Mouse (Mus musculus) MEL (cell line): Measurements from ENCODE around the gene Ptma. TPM values are rescaled to one million over a fixed set of nuclear protein-coding genes. Genes with fewer than 3 reads are reported as not detected.

Experiments used
- DNase-seq: peaks from one replicate; pipeline ENCODE4 v3.0.0; 2011; ENCODE audit warnings: low read depth, low spot score
- H3K27ac ChIP-seq: 2 replicates; pipeline ENCODE4 v1.5.1; 2012; ENCODE audit warnings: low read depth, mild to moderate bottlenecking, control low read depth, low read length, moderate library complexity; ENCODE audit not compliant: control insufficient read depth
- H3K27me3 ChIP-seq, 2 experiments: fragments of 150-350 bp in 1 of 2; sonication (generic) in 1 of 2; 2 replicates each; pipeline ENCODE4 v1.6.1; 2012; ENCODE audit warnings: low read length in 2 of 2, mild to moderate bottlenecking in 2 of 2, improper control_type of control experiment in 1 of 2, moderate library complexity in 1 of 2; ENCODE audit not compliant: insufficient read depth in 2 of 2, control insufficient read depth in 1 of 2
- H3K36me3 ChIP-seq, 2 experiments: 2 replicates each; pipeline ENCODE4 v1.6.1; 2012 to 2014; ENCODE audit warnings: low read length in 2 of 2, improper control_type of control experiment in 1 of 2, inconsistent platforms in 1 of 2, mild to moderate bottlenecking in 1 of 2; ENCODE audit not compliant: insufficient read depth in 2 of 2, control insufficient read depth in 1 of 2
- H3K4me1 ChIP-seq, 2 experiments: fragments of 150-350 bp in 1 of 2; sonication (generic) in 1 of 2; 2 replicates each; pipeline ENCODE4 v1.6.1; 2012; ENCODE audit warnings: low read length in 2 of 2, improper control_type of control experiment in 1 of 2, mild to moderate bottlenecking in 1 of 2; ENCODE audit not compliant: insufficient read depth in 2 of 2, control insufficient read depth in 1 of 2
- H3K4me3 ChIP-seq, 2 experiments: fragments of 150-350 bp in 1 of 2; sonication (generic) in 1 of 2; 2 replicates each; pipeline ENCODE4 v1.5.1; 2012; ENCODE audit warnings: low read depth in 2 of 2, low read length in 2 of 2, mild to moderate bottlenecking in 2 of 2, moderate library complexity in 2 of 2, control low read depth in 1 of 2, improper control_type of control experiment in 1 of 2; ENCODE audit not compliant: control insufficient read depth in 1 of 2, insufficient read depth in 1 of 2
- H3K79me2 ChIP-seq: 2 replicates; pipeline ENCODE4 v1.6.1; 2012; ENCODE audit warnings: mild to moderate bottlenecking, low read length, moderate library complexity; ENCODE audit not compliant: control insufficient read depth, poor library complexity, insufficient read depth
- H3K9ac ChIP-seq: 2 replicates; pipeline ENCODE4 v1.6.1; 2012; ENCODE audit warnings: low read depth, mild to moderate bottlenecking, control low read depth, low read length, moderate library complexity; ENCODE audit not compliant: control insufficient read depth, poor library complexity, severe bottlenecking
- H3K9me3 ChIP-seq: fragments of 150-350 bp; sonication (generic); replicated peaks from 2 replicates; pipeline ENCODE4 v1.6.1; 2012; ENCODE audit warnings: mild to moderate bottlenecking, low read length, improper control_type of control experiment, moderate library complexity; ENCODE audit not compliant: insufficient read depth
- BHLHE40 ChIP-seq: IDR thresholded peaks from 2 replicates; pipeline ENCODE4 v1.6.1; 2012; ENCODE audit warnings: low read depth, mild to moderate bottlenecking, inconsistent platforms, low read length, improper control_type of control experiment, borderline replicate concordance
- CHD2 ChIP-seq: IDR thresholded peaks from 2 replicates; pipeline ENCODE4 v1.6.1; 2011; ENCODE audit warnings: low read length, improper control_type of control experiment
- CTCF ChIP-seq, 3 experiments: IDR thresholded peaks in 2 of 3; conservative IDR thresholded peaks in 1 of 3; 2 replicates each; pipeline ENCODE4 v1.5.1; 2011 to 2012; ENCODE audit warnings: low read length in 3 of 3, low read depth in 2 of 3, mild to moderate bottlenecking in 2 of 3, improper control_type of control experiment in 1 of 3, inconsistent platforms in 1 of 3, mixed read lengths in 1 of 3, moderate library complexity in 1 of 3; ENCODE audit not compliant: control insufficient read depth in 1 of 3, insufficient read depth in 1 of 3, poor library complexity in 1 of 3, severe bottlenecking in 1 of 3
- E2F4 ChIP-seq: IDR thresholded peaks from 2 replicates; pipeline ENCODE4 v1.6.1; 2011; ENCODE audit warnings: low read depth, low read length, improper control_type of control experiment, borderline replicate concordance
- ELF1 ChIP-seq: IDR thresholded peaks from 2 replicates; pipeline ENCODE4 v1.6.1; 2014; ENCODE audit warnings: low read depth, mild to moderate bottlenecking, inconsistent platforms, low read length, improper control_type of control experiment, moderate library complexity
- EP300 ChIP-seq, 2 experiments: IDR thresholded peaks; 2 replicates each; pipeline ENCODE4 v1.6.1; 2011; ENCODE audit warnings: improper control_type of control experiment in 2 of 2, low read length in 2 of 2, low read depth in 1 of 2, mild to moderate bottlenecking in 1 of 2
- ETS1 ChIP-seq: IDR thresholded peaks from 2 replicates; pipeline ENCODE4 v1.6.1; 2012; ENCODE audit warnings: low read depth, mild to moderate bottlenecking, inconsistent platforms, low read length, improper control_type of control experiment, moderate library complexity
- GATA1 ChIP-seq: IDR thresholded peaks from 2 replicates; pipeline ENCODE4 v1.6.1; 2011; ENCODE audit warnings: low read depth, low read length, improper control_type of control experiment
- HCFC1 ChIP-seq: IDR thresholded peaks from 2 replicates; pipeline ENCODE4 v1.6.1; 2012; ENCODE audit warnings: low read depth, mild to moderate bottlenecking, inconsistent platforms, low read length, improper control_type of control experiment, moderate library complexity
- JUND ChIP-seq: IDR thresholded peaks from 2 replicates; pipeline ENCODE4 v1.6.1; 2011; ENCODE audit warnings: low read depth, mild to moderate bottlenecking, improper control_type of control experiment, low read length
- KAT2A ChIP-seq: conservative IDR thresholded peaks from 2 replicates; pipeline ENCODE4 v1.6.1; 2012; ENCODE audit warnings: low read depth, low read length, improper control_type of control experiment, inconsistent platforms
- MAFK ChIP-seq: IDR thresholded peaks from 2 replicates; pipeline ENCODE4 v1.6.1; 2011; ENCODE audit warnings: low read depth, mild to moderate bottlenecking, low read length, improper control_type of control experiment, borderline replicate concordance
- MAX ChIP-seq: IDR thresholded peaks from 2 replicates; pipeline ENCODE4 v1.6.1; 2011; ENCODE audit warnings: low read length, improper control_type of control experiment
- MAZ ChIP-seq: IDR thresholded peaks from 2 replicates; pipeline ENCODE4 v1.6.1; 2012; ENCODE audit warnings: low read depth, mild to moderate bottlenecking, inconsistent platforms, low read length, improper control_type of control experiment
- MEF2A ChIP-seq: IDR thresholded peaks from 2 replicates; pipeline ENCODE4 v1.6.1; 2014; ENCODE audit warnings: low read depth, mild to moderate bottlenecking, inconsistent platforms, low read length, improper control_type of control experiment; ENCODE audit not compliant: poor library complexity, insufficient replicate concordance, severe bottlenecking; ENCODE audit errors: extremely low read depth
- MXI1 ChIP-seq: IDR thresholded peaks from 2 replicates; pipeline ENCODE4 v1.6.1; 2011; ENCODE audit warnings: mild to moderate bottlenecking, low read depth, low read length, improper control_type of control experiment
- MYB ChIP-seq: IDR thresholded peaks from 2 replicates; pipeline ENCODE4 v1.6.1; 2011; ENCODE audit warnings: mild to moderate bottlenecking, low read depth, low read length, improper control_type of control experiment
- MYC ChIP-seq: IDR thresholded peaks from 2 replicates; pipeline ENCODE4 v1.6.1; 2011; ENCODE audit warnings: low read depth, mild to moderate bottlenecking, low read length, improper control_type of control experiment, moderate library complexity
- NELFE ChIP-seq: IDR thresholded peaks from 2 replicates; pipeline ENCODE4 v1.6.1; 2011; ENCODE audit warnings: low read depth, low read length, improper control_type of control experiment
- NRF1 ChIP-seq: IDR thresholded peaks from 2 replicates; pipeline ENCODE4 v1.6.1; 2014; ENCODE audit warnings: low read depth, mild to moderate bottlenecking, inconsistent platforms, low read length, improper control_type of control experiment, moderate library complexity; ENCODE audit not compliant: poor library complexity, insufficient read depth, severe bottlenecking
- POLR2A ChIP-seq, 2 experiments: IDR thresholded peaks; 2 replicates each; pipeline ENCODE4 v1.6.1; 2011 to 2012; ENCODE audit warnings: low read length in 2 of 2, mild to moderate bottlenecking in 2 of 2, control low read depth in 1 of 2, improper control_type of control experiment in 1 of 2, low read depth in 1 of 2, moderate library complexity in 1 of 2; ENCODE audit not compliant: control insufficient read depth in 1 of 2, insufficient read depth in 1 of 2, poor library complexity in 1 of 2
- POLR2AphosphoS2 ChIP-seq: IDR thresholded peaks from 2 replicates; pipeline ENCODE4 v1.6.1; 2011; ENCODE audit warnings: low read length, improper control_type of control experiment
- POLR2AphosphoS5 ChIP-seq: IDR thresholded peaks from 2 replicates; pipeline ENCODE4 v1.6.1; 2012; ENCODE audit warnings: low read depth, borderline replicate concordance, mild to moderate bottlenecking, inconsistent platforms, low read length, moderate library complexity, mixed read lengths
- RAD21 ChIP-seq: IDR thresholded peaks from 2 replicates; pipeline ENCODE4 v1.6.1; 2011; ENCODE audit warnings: mild to moderate bottlenecking, low read depth, low read length, improper control_type of control experiment
- RCOR1 ChIP-seq: IDR thresholded peaks from 2 replicates; pipeline ENCODE4 v1.6.1; 2012; ENCODE audit warnings: low read depth, mild to moderate bottlenecking, inconsistent platforms, low read length, improper control_type of control experiment
- SIN3A ChIP-seq: IDR thresholded peaks from 2 replicates; pipeline ENCODE4 v1.6.1; 2012; ENCODE audit warnings: low read length, improper control_type of control experiment, inconsistent platforms
- SMC3 ChIP-seq: IDR thresholded peaks from 2 replicates; pipeline ENCODE4 v1.6.1; 2011; ENCODE audit warnings: low read depth, low read length, improper control_type of control experiment
- TAL1 ChIP-seq: IDR thresholded peaks from 2 replicates; pipeline ENCODE4 v1.6.1; 2012; ENCODE audit warnings: mild to moderate bottlenecking, inconsistent platforms, low read length, moderate library complexity, mixed read lengths
- TBP ChIP-seq: IDR thresholded peaks from 2 replicates; pipeline ENCODE4 v1.8.0; 2011; ENCODE audit warnings: low read depth, low read length, improper control_type of control experiment
- TCF12 ChIP-seq: IDR thresholded peaks from 2 replicates; pipeline ENCODE4 v1.6.1; 2014; ENCODE audit warnings: low read depth, mild to moderate bottlenecking, inconsistent platforms, low read length, improper control_type of control experiment, moderate library complexity
- UBTF ChIP-seq: IDR thresholded peaks from 2 replicates; pipeline ENCODE4 v1.6.1; 2012; ENCODE audit warnings: low read depth, mild to moderate bottlenecking, inconsistent platforms, low read length, improper control_type of control experiment, moderate library complexity, borderline replicate concordance; ENCODE audit not compliant: insufficient read depth
- USF1 ChIP-seq: IDR thresholded peaks from 2 replicates; pipeline ENCODE4 v1.6.1; 2014; ENCODE audit warnings: low read depth, mild to moderate bottlenecking, inconsistent platforms, low read length, improper control_type of control experiment, moderate library complexity
- USF2 ChIP-seq, 2 experiments: IDR thresholded peaks; 2 replicates each; pipeline ENCODE4 v1.6.1; 2011 to 2012; ENCODE audit warnings: improper control_type of control experiment in 2 of 2, low read length in 2 of 2, borderline replicate concordance in 1 of 2, inconsistent platforms in 1 of 2, low read depth in 1 of 2, mild to moderate bottlenecking in 1 of 2; ENCODE audit not compliant: insufficient read depth in 1 of 2
- ZC3H11A ChIP-seq: IDR thresholded peaks from 2 replicates; pipeline ENCODE4 v1.6.1; 2012; ENCODE audit warnings: low read depth, mild to moderate bottlenecking, inconsistent platforms, low read length, improper control_type of control experiment
- ZKSCAN1 ChIP-seq: IDR thresholded peaks from 2 replicates; pipeline ENCODE4 v1.6.1; 2012; ENCODE audit warnings: low read depth, mild to moderate bottlenecking, inconsistent platforms, low read length, improper control_type of control experiment, moderate library complexity
- ZMIZ1 ChIP-seq: IDR thresholded peaks from 2 replicates; pipeline ENCODE4 v1.6.1; 2012; ENCODE audit warnings: low read depth, mild to moderate bottlenecking, inconsistent platforms, low read length, improper control_type of control experiment, moderate library complexity
- ZNF384 ChIP-seq: IDR thresholded peaks from 2 replicates; pipeline ENCODE4 v1.6.1; 2012; ENCODE audit warnings: low read depth, mild to moderate bottlenecking, inconsistent platforms, low read length, improper control_type of control experiment
- polyA plus RNA-seq, 2 experiments: library from polyadenylated mRNA; stranded (reverse) in 1 of 2; unstranded in 1 of 2; fragments of >175 nt in 1 of 2; fragments of >200 nt in 1 of 2; gene quantifications; 2 replicates each; pipeline versions ENCODE4 v1.2.1 to v1.2.4; 2012; ENCODE audit warnings: low replicate concordance in 2 of 2, low read depth in 1 of 2; ENCODE audit not compliant: insufficient read length in 2 of 2, insufficient read depth in 1 of 2, missing spikeins in 1 of 2
- total RNA-seq: library from RNA; depleted of rRNA; stranded (reverse); fragments of 300-350 nt; gene quantifications from 2 replicates; pipeline ENCODE4 v1.2.3, GENCODE M21; 2012

The Ptma gene
- total and polyA plus RNA-seq, 3 experiments: 2,419 to 4,891 (median 3,309) TPM

DNA sequence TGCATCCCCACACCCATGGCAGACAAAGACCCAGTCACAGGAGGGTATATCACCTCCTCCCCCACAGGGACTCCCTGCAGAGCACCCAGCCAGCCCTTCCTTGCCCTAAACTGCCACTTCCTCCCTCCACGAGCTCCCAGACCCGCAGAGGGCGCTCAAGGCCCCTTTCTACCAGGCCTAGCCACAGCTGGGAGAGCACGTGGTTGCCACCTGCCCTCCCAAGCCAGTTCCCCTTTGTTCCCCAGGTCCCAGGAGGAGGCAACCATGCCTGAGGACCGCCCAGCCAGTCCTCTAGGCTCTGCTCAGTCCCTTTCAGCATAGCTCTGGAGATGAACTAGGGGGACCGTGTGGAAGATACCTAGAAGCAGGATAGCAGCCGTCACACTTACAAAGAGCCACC is 17.1 kb upstream of the Ptma start:
- Histone ChIP-seq H3K9ac (peak overlapping the region; percentile 80), H3K27ac (peak overlapping the region; percentile 75), H3K4me3 (no peak overlapping the region), H3K79me2 (peaks cover 2% of the 10 kb centered on the region; the same call in 1 of the 2 replicates), H3K27me3 (no peaks in the 10 kb centered on the region), H3K4me1 (peaks cover 10 to 44% of the 10 kb centered on the region in 2 experiments; a peak in 3 of 4 replicates), H3K9me3 (no peaks in the 10 kb centered on the region), H3K36me3 (peaks cover 0 to 16% of the 10 kb centered on the region in 2 experiments; a peak in 2 of 4 replicates)
- peak; percentile 97 for DNase-seq
- TF ChIP-seq MAFK: no peak
- TF ChIP-seq ELF1: peak; percentile 83
- TF ChIP-seq MYB: peak; percentile 85
- TF ChIP-seq POLR2A (IDR thresholded peaks at IDR 0.05; ENCODE audit: control insufficient read depth in 1 of 2, insufficient read depth in 1 of 2, low read depth in 1 of 2, low read length in 2 of 2, poor library complexity in 1 of 2): peak in 1 of 2 experiments; percentile 74; a peak in 2 of 4 replicates
- peak; percentile 86 for TF ChIP-seq BHLHE40
- no peak for TF ChIP-seq TAL1
- TF ChIP-seq RCOR1: 0 out of 2 replicates have a peak, but pooled peaks have one; percentile 29
- TF ChIP-seq NRF1: no peak
- peak; percentile 100 for TF ChIP-seq MYC
- TF ChIP-seq SMC3: peak; percentile 74
- TF ChIP-seq MXI1: peak; percentile 99
- peak; percentile 38 for TF ChIP-seq RAD21
- TF ChIP-seq ZC3H11A: peak; percentile 27; the same call in 1 of the 2 replicates
- no peak for TF ChIP-seq UBTF
- TF ChIP-seq EP300 (IDR thresholded peaks at IDR 0.05; ENCODE audit: low read depth in 1 of 2, low read length in 2 of 2): peak; percentile 49 to 83; a peak in 3 of 4 replicates
- no peak for TF ChIP-seq E2F4
- TF ChIP-seq POLR2AphosphoS2: peak; percentile 66; the same call in 1 of the 2 replicates
- TF ChIP-seq NELFE: peak; percentile 64
- TF ChIP-seq SIN3A: peak; percentile 92
- TF ChIP-seq ETS1: peak; percentile 96
- no peak for TF ChIP-seq POLR2AphosphoS5
- peak in 1 of 2 experiments; percentile 63; a peak in 2 of 4 replicates for TF ChIP-seq USF2 (IDR thresholded peaks at IDR 0.05; ENCODE audit: borderline replicate concordance in 1 of 2, insufficient read depth in 1 of 2, low read depth in 1 of 2, low read length in 2 of 2)
- peak; percentile 94 for TF ChIP-seq USF1
- TF ChIP-seq MAZ: peak; percentile 94; the same call in 1 of the 2 replicates
- no peak for TF ChIP-seq MEF2A
- TF ChIP-seq TBP: 0 out of 2 replicates have a peak, but pooled peaks have one; percentile 59
- TF ChIP-seq ZNF384: no peak
- TF ChIP-seq JUND: no peak
- peak; percentile 61 for TF ChIP-seq CHD2
- TF ChIP-seq HCFC1: peak; percentile 77
- TF ChIP-seq CTCF (IDR thresholded peaks at IDR 0.05 in 2 of 3, conservative IDR thresholded peaks at IDR 0.05 in 1 of 3; ENCODE audit: control insufficient read depth in 1 of 3, insufficient read depth in 1 of 3, low read depth in 2 of 3, low read length in 3 of 3, poor library complexity in 1 of 3, severe bottlenecking in 1 of 3): peak; percentile 77 to 94 (median 91)
- 0 out of 2 replicates have a peak, but pooled peaks have one; percentile 36 for TF ChIP-seq KAT2A
- peak; percentile 91 for TF ChIP-seq TCF12
- peak; percentile 100 for TF ChIP-seq MAX
- no peak for TF ChIP-seq GATA1
- 0 out of 2 replicates have a peak, but pooled peaks have one; percentile 64 for TF ChIP-seq ZMIZ1
- no peak for TF ChIP-seq ZKSCAN1
